28 mouse cellular contexts compared by ENCODE assay signal in genomic region chr2:163213085-163213484, GRCm38 (mm10). TPM values are rescaled to one million over a fixed set of nuclear protein-coding genes. Genes with fewer than 3 reads are reported as not detected.
DNase-seq lines count a peak whose midpoint lies in the region; ATAC-seq and TF ChIP-seq lines count a peak whose summit lies in the region.
"Had no signal": no experiment of that assay in that cellular context is flagged by ENCODE, and none has a peak within 500 bp of the region (broad histone marks: within the 10 kb centered on the region; RNA-seq: fewer than 3 reads in every experiment).

No protein-coding gene starts in this region.

- H3K79me2 ChIP-seq in C2C12 (ENCODE audit: control insufficient read depth, insufficient read depth) = no peaks in the 10 kb centered on the region

- peaks cover 14% of the 10 kb centered on the region for H3K27me3 ChIP-seq in C2C12 (ENCODE audit: control insufficient read depth, insufficient read depth, insufficient read length)
- H3K27me3 ChIP-seq in intestine, embryonic 15.5 days (replicated peaks) = peaks cover 3% of the 10 kb centered on the region; the same call in 1 of the 2 replicates
- peaks cover 11% of the 10 kb centered on the region for H3K27me3 ChIP-seq in intestine, postnatal 0 days (replicated peaks; ENCODE audit: control insufficient read depth, insufficient read depth, low read length)
- H3K27me3 ChIP-seq: forebrain, embryonic 12.5 days had no signal

- no peaks in the 10 kb centered on the region for H3K9me3 ChIP-seq in intestine, embryonic 15.5 days
- no peaks in the 10 kb centered on the region for H3K9me3 ChIP-seq in intestine, postnatal 0 days (ENCODE audit: control insufficient read depth)
- H3K9me3 ChIP-seq: embryonic facial prominence, embryonic 13.5 days; embryonic facial prominence, embryonic 15.5 days; forebrain, embryonic 10.5 days; forebrain, embryonic 12.5 days; G1E had no signal

- no peaks in the 10 kb centered on the region for H3K79me3 ChIP-seq in C2C12 (ENCODE audit: low read depth)

- H3K36me3 ChIP-seq in C2C12 (ENCODE audit: control insufficient read depth, insufficient read depth) = no peaks in the 10 kb centered on the region
- no peaks in the 10 kb centered on the region for H3K36me3 ChIP-seq in intestine, embryonic 15.5 days
- no peaks in the 10 kb centered on the region for H3K36me3 ChIP-seq in intestine, postnatal 0 days (ENCODE audit: control insufficient read depth, insufficient read depth)
- H3K36me3 ChIP-seq: embryonic facial prominence, embryonic 13.5 days; embryonic facial prominence, embryonic 15.5 days; G1E had no signal

- H3K9ac ChIP-seq in intestine, embryonic 15.5 days = no peak overlapping the region
- H3K9ac ChIP-seq in intestine, postnatal 0 days (ENCODE audit: low read depth, low read length) = no peak overlapping the region
- H3K9ac ChIP-seq: embryonic facial prominence, embryonic 13.5 days; embryonic facial prominence, embryonic 15.5 days; forebrain, embryonic 12.5 days had no signal

- TF ChIP-seq CTCF in C2C12 (IDR thresholded peaks at IDR 0.05; ENCODE audit: control insufficient read depth, insufficient read depth, insufficient read length) = no peak
- no peak for TF ChIP-seq CTCF in intestine, postnatal 0 days (IDR thresholded peaks at IDR 0.05; ENCODE audit: low read depth)

- H3K4me3 ChIP-seq in C2C12 (ENCODE audit: insufficient read depth, poor library complexity, severe bottlenecking) = no peak overlapping the region
- no peak overlapping the region for H3K4me3 ChIP-seq in intestine, embryonic 15.5 days (replicated peaks)
- H3K4me3 ChIP-seq in intestine, postnatal 0 days (ENCODE audit: low read depth, low read length) = no peak overlapping the region
- H3K4me3 ChIP-seq: embryonic facial prominence, embryonic 13.5 days; embryonic facial prominence, embryonic 15.5 days; erythroblast, embryonic 14.5 days; forebrain, embryonic 10.5 days; forebrain, embryonic 12.5 days had no signal

- no peak overlapping the region; the same call in 1 of the 2 replicates for H3K4me2 ChIP-seq in intestine, embryonic 15.5 days (replicated peaks)
- H3K4me2 ChIP-seq in intestine, postnatal 0 days (replicated peaks; ENCODE audit: low read depth) = no peak overlapping the region; the same call in 1 of the 2 replicates
- H3K4me2 ChIP-seq: embryonic facial prominence, embryonic 13.5 days; embryonic facial prominence, embryonic 15.5 days; forebrain, embryonic 12.5 days had no signal

- intact Hi-C loops in left cerebral cortex, postnatal 14 days (cut with DNase I) = no loop called here

- H3K4me1 ChIP-seq in intestine, embryonic 15.5 days (replicated peaks) = peaks cover 2% of the 10 kb centered on the region; the same call in 1 of the 2 replicates
- no peaks in the 10 kb centered on the region for H3K4me1 ChIP-seq in intestine, postnatal 0 days (replicated peaks; ENCODE audit: control insufficient read depth, insufficient read depth, low read length)
- H3K4me1 ChIP-seq: embryonic facial prominence, embryonic 13.5 days had no signal

- H3ac ChIP-seq in C2C12 (ENCODE audit: control insufficient read depth, insufficient read length, low read depth) = no peak overlapping the region

- H3K27ac ChIP-seq in intestine, embryonic 15.5 days = no peak overlapping the region
- no peak overlapping the region for H3K27ac ChIP-seq in intestine, postnatal 0 days (ENCODE audit: low read depth, low read length)
- H3K27ac ChIP-seq: embryonic facial prominence, embryonic 13.5 days; embryonic facial prominence, embryonic 15.5 days; forebrain, embryonic 10.5 days; forebrain, embryonic 12.5 days had no signal

- 14% methylated on average over 3 of the region's 3 CpGs for WGBS in intestine, embryonic 15.5 days
- WGBS in intestine, postnatal 0 days = 12% methylated on average over 3 of the region's 3 CpGs

- peak; percentile 49 for DNase-seq in MN1 (ENCODE audit: low spot score)
- no peak for DNase-seq in urinary bladder, postnatal 10 days (ENCODE audit: low spot score)
- DNase-seq in thymus, postnatal 25 days = no peak
- DNase-seq in left cerebral cortex, postnatal 14 days (ENCODE audit: low spot score in 2 of 2) = no peak
- DNase-seq: adrenal gland, adult 2 months; adrenal gland, postnatal 10 days; adrenal gland, postnatal 25 days; cerebellum, adult 11 months; cerebellum, adult 18-20 months; cerebellum, adult 8-10 months; cerebellum, adult 9-11 months; cerebellum, postnatal 14 days; cerebellum, postnatal 36 days; embryo, embryonic 11 days had no signal

- ATAC-seq in intestine, embryonic 15.5 days = peak; percentile 93
- peak; percentile 61; the same call in 1 of the 2 replicates for ATAC-seq in intestine, postnatal 0 days
- ATAC-seq: CD4-positive, CD25-positive, alpha-beta regulatory T cell, adult 4 months; forebrain, embryonic 14.5 days; forebrain, embryonic 16.5 days had no signal

TF ChIP-seq in C2C12, 6 proteins besides CTCF, POLR2A, EP300 and RAD21:
- TF ChIP-seq MYOG (IDR thresholded peaks at IDR 0.05; ENCODE audit: control insufficient read depth, extremely low read depth, insufficient read length) (no peak), CEBPB (IDR thresholded peaks at IDR 0.05; ENCODE audit: low read depth) (no peak), MYOD1 (IDR thresholded peaks at IDR 0.05; ENCODE audit: control insufficient read depth, insufficient read length, low read depth) (peak; percentile 9), FOSL1 (IDR thresholded peaks at IDR 0.05; ENCODE audit: insufficient read depth, low read length, poor library complexity, severe bottlenecking) (no peak), MAX (IDR thresholded peaks at IDR 0.05) (no peak)

RNA-seq across cellular contexts. Expression of gene Tox2, which starts 10.2 kb away (rescaled TPM):
- 0.14 TPM for polyA plus RNA-seq in C2C12 (2012; fragmentation: generic; extraction: Trizol)
- 5.0 and 6.1 TPM in 2 replicates for polyA plus RNA-seq in intestine, embryonic 15.5 days (2015; fragmentation: Nextera tagmentation; extraction: Ambion mirVana)
- polyA plus RNA-seq in intestine, postnatal 0 days (2015; fragmentation: Nextera tagmentation; extraction: Ambion mirVana) = 2.0 and 3.3 TPM in 2 replicates
- 10 to 100 TPM; 22.0 to 27.4 TPM for total RNA-seq in left cerebral cortex, postnatal 14 days (2021)
- total RNA-seq: CH12.LX; common myeloid progenitor, adult 5-6 weeks; G1E had no signal
- polyA plus RNA-seq: G1E had no signal
